Mouse (Mus musculus) megakaryocyte, embryonic 14.5 days (primary cell): ENCODE data around the gene Egfl8.

Experiments used
- FLI1 ChIP-seq: IDR thresholded peaks from 2 replicates; pipeline ENCODE4 v1.6.1; 2012; ENCODE audit warnings: low read length, inconsistent platforms, mixed read lengths
- GATA1 ChIP-seq: IDR thresholded peaks from 3 replicates; pipeline ENCODE4 v1.6.1; 2012; ENCODE audit warnings: mixed read lengths, low read length, inconsistent platforms, borderline replicate concordance

GRCm38 (mm10) chr17:34640778-34641601 is 25.2 kb upstream of the Egfl8 start:
- TF ChIP-seq GATA1 (no peak), FLI1 (no peak)
